Mouse (Mus musculus): ENCODE measurements around the gene Npas3. TPM values are rescaled to one million over a fixed set of nuclear protein-coding genes. Genes with fewer than 3 reads are reported as not detected.

Gene Npas3
- polyA plus RNA-seq, 1 experiment from 2014 or later, result 1.3 TPM

DNA sequence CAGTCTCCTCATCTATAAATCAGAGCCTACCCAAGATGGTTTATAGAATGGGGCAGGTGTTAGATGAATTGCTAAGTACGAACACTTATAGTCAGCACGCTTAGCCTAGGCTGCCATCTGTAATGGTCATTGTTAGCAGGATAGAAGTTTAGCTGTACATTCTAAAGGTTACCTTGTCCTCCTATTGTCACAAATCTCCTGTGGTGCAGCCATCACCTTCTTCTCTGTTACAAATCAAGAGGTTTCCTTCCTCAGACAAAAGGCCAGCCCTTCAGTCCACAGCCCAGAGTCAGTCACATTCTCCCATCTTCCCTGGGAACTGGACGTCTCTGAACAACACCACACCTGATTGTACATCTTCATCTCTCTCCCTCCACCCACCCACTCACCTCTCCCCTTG lies 851.0 kb downstream of the Npas3 start:
- Histone ChIP-seq H3K27me3 (ENCODE audit: control insufficient read depth, insufficient read depth, low read length) (no peaks in the 10 kb centered on the region), H3K9ac (ENCODE audit: low read depth, low read length) (no peak overlapping the region), H3K36me3 (ENCODE audit: control insufficient read depth, insufficient read depth, low read length) (no peaks in the 10 kb centered on the region), H3K27ac (ENCODE audit: low read depth, low read length) (no peak overlapping the region), H3K4me2 (no peak overlapping the region), H3K4me1 (ENCODE audit: control insufficient read depth, insufficient read depth, low read length) (no peaks in the 10 kb centered on the region), H3K4me3 (ENCODE audit: low read depth, low read length) (no peak overlapping the region), H3K9me3 (replicated peaks; ENCODE audit: control insufficient read depth, low read length) (no peaks in the 10 kb centered on the region)
- 89% methylated on average over 3 of the region's 3 CpGs for WGBS (ENCODE audit: insufficient replicate concordance)
- ATAC-seq (replicated peaks; ENCODE audit: insufficient number of reproducible peaks, low FRiP score, low TSS enrichment), result no peak

DNA sequence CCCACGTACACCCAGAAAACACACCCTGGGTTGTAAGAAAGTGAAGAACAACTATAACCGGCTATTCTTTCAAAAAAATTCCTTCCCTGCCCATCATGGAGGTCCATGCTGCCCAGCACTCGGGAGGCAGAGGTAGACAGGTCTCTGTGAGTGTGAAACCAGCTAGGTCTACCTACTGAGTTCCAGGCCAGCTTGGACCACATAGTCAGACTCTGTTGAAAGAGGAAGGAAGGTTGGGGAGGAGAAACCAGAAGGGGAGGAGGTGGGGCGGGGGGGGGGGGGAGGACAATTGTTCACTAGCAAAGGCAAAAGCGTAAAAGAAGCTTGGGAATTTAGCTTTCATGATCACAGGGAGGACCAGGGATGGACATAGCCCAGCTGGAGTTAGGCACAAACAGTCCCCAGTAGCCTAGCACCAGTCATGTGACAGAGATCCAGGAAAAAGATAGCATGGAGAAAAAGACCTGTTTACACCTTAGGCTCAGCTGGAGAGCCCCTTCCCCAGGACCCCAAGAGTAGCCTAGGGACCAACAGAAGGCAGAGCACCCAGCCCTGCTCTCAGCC lies 852.9 kb downstream of the Npas3 start:
- no peak overlapping the region for H3K4me2 ChIP-seq
- H3K36me3 ChIP-seq (ENCODE audit: control insufficient read depth, insufficient read depth, low read length), result no peaks in the 10 kb centered on the region
- H3K9ac ChIP-seq (ENCODE audit: low read depth, low read length), result no peak overlapping the region
- H3K27me3 ChIP-seq (ENCODE audit: control insufficient read depth, insufficient read depth, low read length), result no peaks in the 10 kb centered on the region
- H3K27ac ChIP-seq (ENCODE audit: low read depth, low read length), result no peak overlapping the region
- 69% methylated on average over 4 of the region's 5 CpGs for WGBS (ENCODE audit: insufficient replicate concordance)
- H3K4me1 ChIP-seq (ENCODE audit: control insufficient read depth, insufficient read depth, low read length), result no peaks in the 10 kb centered on the region; the same call in 1 of the 2 replicates
- no peaks in the 10 kb centered on the region for H3K9me3 ChIP-seq (replicated peaks; ENCODE audit: control insufficient read depth, low read length)
- no peak for ATAC-seq (replicated peaks; ENCODE audit: insufficient number of reproducible peaks, low FRiP score, low TSS enrichment)
- H3K4me3 ChIP-seq (ENCODE audit: low read depth, low read length), result no peak overlapping the region

DNA sequence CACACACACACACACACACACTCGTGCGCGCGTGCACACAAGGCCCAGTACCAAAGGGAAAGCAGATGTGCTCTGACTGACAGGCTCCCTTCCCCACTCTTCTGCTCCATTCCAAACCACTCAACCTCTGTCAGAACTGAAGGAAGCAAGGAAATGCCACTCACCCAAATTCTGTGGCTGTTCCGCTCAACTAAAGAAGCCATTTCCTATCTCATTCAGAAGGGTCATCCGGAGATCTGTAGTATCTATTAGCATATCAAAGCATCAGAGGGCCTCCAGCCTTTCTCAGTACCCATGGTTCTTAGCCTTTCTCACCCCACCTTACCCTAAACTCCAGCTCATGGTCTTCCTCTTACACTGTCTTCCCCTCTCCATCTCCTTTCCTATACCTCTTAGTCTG lies 854.0 kb downstream of the Npas3 start:
- 61% methylated on average over 6 of the region's 6 CpGs for WGBS (ENCODE audit: insufficient replicate concordance)
- Histone ChIP-seq H3K36me3 (ENCODE audit: control insufficient read depth, insufficient read depth, low read length) (no peaks in the 10 kb centered on the region), H3K9me3 (replicated peaks; ENCODE audit: control insufficient read depth, low read length) (no peaks in the 10 kb centered on the region), H3K4me2 (no peak overlapping the region), H3K4me3 (ENCODE audit: low read depth, low read length) (no peak overlapping the region), H3K27me3 (ENCODE audit: control insufficient read depth, insufficient read depth, low read length) (no peaks in the 10 kb centered on the region), H3K9ac (ENCODE audit: low read depth, low read length) (no peak overlapping the region), H3K4me1 (ENCODE audit: control insufficient read depth, insufficient read depth, low read length) (no peaks in the 10 kb centered on the region; the same call in 1 of the 2 replicates), H3K27ac (ENCODE audit: low read depth, low read length) (no peak overlapping the region)
- ATAC-seq (replicated peaks; ENCODE audit: insufficient number of reproducible peaks, low FRiP score, low TSS enrichment), result no peak

DNA sequence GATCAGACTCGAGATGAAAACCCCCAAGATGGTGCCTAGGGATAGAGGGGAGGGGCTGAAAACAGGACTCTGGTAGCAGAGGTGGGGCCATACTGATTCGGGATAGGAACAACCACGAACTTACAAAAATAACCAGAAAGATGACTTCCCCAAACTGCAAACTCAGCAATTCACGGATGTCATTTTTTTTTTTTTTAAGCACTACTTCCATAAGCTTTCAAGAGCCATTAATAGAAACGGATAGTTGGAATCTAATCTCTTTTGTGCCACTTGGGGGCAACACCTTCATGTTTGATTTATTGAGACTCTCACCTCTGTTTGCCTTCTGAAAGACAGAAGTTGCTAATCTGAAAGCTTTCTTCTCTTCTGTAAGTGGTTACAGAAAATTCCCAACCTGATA lies 857.1 kb downstream of the Npas3 start:
- H3K4me3 ChIP-seq (ENCODE audit: low read depth, low read length), result no peak overlapping the region
- no peak overlapping the region for H3K4me2 ChIP-seq
- no peaks in the 10 kb centered on the region for H3K9me3 ChIP-seq (replicated peaks; ENCODE audit: control insufficient read depth, low read length)
- 44% methylated on average over 5 of the region's 5 CpGs for WGBS (ENCODE audit: insufficient replicate concordance)
- H3K27me3 ChIP-seq (ENCODE audit: control insufficient read depth, insufficient read depth, low read length), result no peaks in the 10 kb centered on the region
- H3K36me3 ChIP-seq (ENCODE audit: control insufficient read depth, insufficient read depth, low read length), result no peaks in the 10 kb centered on the region
- no peaks in the 10 kb centered on the region; the same call in 1 of the 2 replicates for H3K4me1 ChIP-seq (ENCODE audit: control insufficient read depth, insufficient read depth, low read length)
- H3K9ac ChIP-seq (ENCODE audit: low read depth, low read length), result no peak overlapping the region
- H3K27ac ChIP-seq (ENCODE audit: low read depth, low read length), result no peak overlapping the region
- ATAC-seq (replicated peaks; ENCODE audit: insufficient number of reproducible peaks, low FRiP score, low TSS enrichment), result no peak

DNA sequence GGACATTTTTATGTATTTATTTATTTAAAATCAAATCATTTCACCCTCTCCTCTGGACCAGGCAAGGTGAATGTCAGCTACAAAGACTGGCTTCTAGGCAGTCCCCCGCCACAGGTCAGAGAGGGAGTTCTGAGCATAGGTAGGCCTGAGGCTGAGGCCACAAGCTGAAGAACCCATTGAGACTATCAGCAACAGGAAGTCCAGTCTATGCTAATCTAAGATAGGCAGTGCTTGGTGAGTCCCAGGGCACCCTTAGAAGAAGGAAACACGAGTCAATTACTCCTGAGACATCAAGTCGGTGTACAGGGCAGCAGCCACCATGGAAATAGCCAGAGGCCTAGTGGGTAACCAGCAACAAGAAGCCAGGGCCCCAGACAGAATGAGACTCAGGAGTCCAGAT lies 857.5 kb downstream of the Npas3 start:
- H3K27ac ChIP-seq (ENCODE audit: low read depth, low read length), result no peak overlapping the region
- no peaks in the 10 kb centered on the region; the same call in 1 of the 2 replicates for H3K4me1 ChIP-seq (ENCODE audit: control insufficient read depth, insufficient read depth, low read length)
- no peak for ATAC-seq (replicated peaks; ENCODE audit: insufficient number of reproducible peaks, low FRiP score, low TSS enrichment)
- no peak overlapping the region for H3K4me3 ChIP-seq (ENCODE audit: low read depth, low read length)
- H3K9me3 ChIP-seq (replicated peaks; ENCODE audit: control insufficient read depth, low read length), result no peaks in the 10 kb centered on the region
- H3K27me3 ChIP-seq (ENCODE audit: control insufficient read depth, insufficient read depth, low read length), result no peaks in the 10 kb centered on the region
- 61% methylated on average over 3 of the region's 3 CpGs for WGBS (ENCODE audit: insufficient replicate concordance)
- H3K4me2 ChIP-seq, result no peak overlapping the region
- H3K9ac ChIP-seq (ENCODE audit: low read depth, low read length), result no peak overlapping the region
- H3K36me3 ChIP-seq (ENCODE audit: control insufficient read depth, insufficient read depth, low read length), result no peaks in the 10 kb centered on the region

DNA sequence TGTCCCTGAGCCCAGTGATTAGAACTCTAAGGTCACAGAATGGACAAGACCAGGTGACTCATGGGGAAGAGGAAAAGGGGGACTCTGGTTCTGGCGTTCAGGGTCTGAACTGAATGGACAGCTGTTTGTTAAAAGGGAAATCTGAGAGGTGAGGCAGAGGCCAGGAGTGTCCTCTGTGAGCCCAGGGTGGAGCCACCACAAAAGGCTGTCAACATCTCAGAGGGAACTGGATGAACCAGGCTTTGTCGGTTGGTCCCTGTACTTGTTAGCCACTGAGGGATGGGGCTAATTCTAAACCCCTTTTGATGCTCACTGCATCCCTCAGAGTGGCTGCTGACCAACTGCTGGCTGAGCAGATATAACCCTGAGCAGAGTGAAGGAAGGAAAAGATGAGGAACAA lies 861.9 kb downstream of the Npas3 start:
- Histone ChIP-seq H3K9ac (ENCODE audit: low read depth, low read length) (no peak overlapping the region), H3K27ac (ENCODE audit: low read depth, low read length) (no peak overlapping the region), H3K27me3 (ENCODE audit: control insufficient read depth, insufficient read depth, low read length) (no peaks in the 10 kb centered on the region), H3K4me1 (ENCODE audit: control insufficient read depth, insufficient read depth, low read length) (no peaks in the 10 kb centered on the region; the same call in 1 of the 2 replicates), H3K9me3 (replicated peaks; ENCODE audit: control insufficient read depth, low read length) (no peaks in the 10 kb centered on the region), H3K36me3 (ENCODE audit: control insufficient read depth, insufficient read depth, low read length) (no peaks in the 10 kb centered on the region), H3K4me2 (no peak overlapping the region), H3K4me3 (ENCODE audit: low read depth, low read length) (no peak overlapping the region)
- 29% methylated on average over 2 of the region's 2 CpGs for WGBS (ENCODE audit: insufficient replicate concordance)
- ATAC-seq (replicated peaks; ENCODE audit: insufficient number of reproducible peaks, low FRiP score, low TSS enrichment), result no peak

DNA sequence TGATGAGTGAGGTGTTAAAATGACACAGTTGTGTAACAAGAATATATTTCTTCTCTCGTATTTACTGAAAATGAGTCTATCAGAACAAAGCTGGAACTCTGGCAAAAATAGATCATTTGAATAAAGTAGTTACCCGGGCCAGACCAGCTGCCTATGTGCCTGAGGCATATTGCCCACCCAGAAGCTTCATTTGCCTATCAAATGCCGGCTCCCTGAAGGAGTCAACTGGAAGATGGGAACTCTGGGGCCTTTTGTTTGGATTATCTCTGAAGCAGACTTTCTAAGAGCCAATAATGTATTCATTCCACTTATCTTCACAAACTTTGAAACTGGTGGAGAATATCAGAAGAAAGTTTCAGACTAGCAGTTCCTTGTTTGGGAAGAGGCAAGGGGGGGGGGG lies 862.5 kb downstream of the Npas3 start:
- Histone ChIP-seq H3K9me3 (replicated peaks; ENCODE audit: control insufficient read depth, low read length) (no peaks in the 10 kb centered on the region), H3K27ac (ENCODE audit: low read depth, low read length) (no peak overlapping the region), H3K4me1 (ENCODE audit: control insufficient read depth, insufficient read depth, low read length) (no peaks in the 10 kb centered on the region; the same call in 1 of the 2 replicates), H3K9ac (ENCODE audit: low read depth, low read length) (no peak overlapping the region), H3K4me3 (ENCODE audit: low read depth, low read length) (no peak overlapping the region), H3K4me2 (no peak overlapping the region), H3K36me3 (ENCODE audit: control insufficient read depth, insufficient read depth, low read length) (no peaks in the 10 kb centered on the region), H3K27me3 (ENCODE audit: control insufficient read depth, insufficient read depth, low read length) (no peaks in the 10 kb centered on the region)
- ATAC-seq (replicated peaks; ENCODE audit: insufficient number of reproducible peaks, low FRiP score, low TSS enrichment), result no peak
- 47% methylated on average over 3 of the region's 3 CpGs for WGBS (ENCODE audit: insufficient replicate concordance)

DNA sequence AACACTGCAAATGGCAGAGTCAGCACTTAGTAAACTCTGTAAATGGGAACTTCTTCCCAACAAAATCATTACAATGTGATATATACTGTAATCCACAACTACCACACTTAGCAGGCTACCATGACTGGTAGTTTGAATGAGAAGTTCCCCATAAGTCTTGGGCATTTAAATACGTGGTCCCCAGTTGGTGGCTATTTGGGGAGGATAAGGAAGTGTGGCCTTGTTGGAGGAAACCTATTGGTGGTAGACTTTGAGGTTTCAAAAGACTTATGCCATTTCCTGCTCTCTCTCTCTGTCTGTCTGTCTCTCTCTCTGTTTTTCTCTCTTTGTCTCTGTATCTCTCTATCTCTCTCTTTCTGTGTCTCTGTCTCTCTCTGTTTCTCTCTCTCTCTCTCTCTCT lies 871.9 kb downstream of the Npas3 start:
- WGBS (ENCODE audit: insufficient replicate concordance), result 61% methylated on average over 1 of the region's 1 CpGs
- Histone ChIP-seq H3K27ac (ENCODE audit: low read depth, low read length) (no peak overlapping the region), H3K9me3 (replicated peaks; ENCODE audit: control insufficient read depth, low read length) (no peaks in the 10 kb centered on the region), H3K4me1 (ENCODE audit: control insufficient read depth, insufficient read depth, low read length) (no peaks in the 10 kb centered on the region), H3K9ac (ENCODE audit: low read depth, low read length) (no peak overlapping the region), H3K36me3 (ENCODE audit: control insufficient read depth, insufficient read depth, low read length) (no peaks in the 10 kb centered on the region), H3K4me2 (no peak overlapping the region), H3K4me3 (ENCODE audit: low read depth, low read length) (no peak overlapping the region), H3K27me3 (ENCODE audit: control insufficient read depth, insufficient read depth, low read length) (no peaks in the 10 kb centered on the region)
- no peak for ATAC-seq (replicated peaks; ENCODE audit: insufficient number of reproducible peaks, low FRiP score, low TSS enrichment)

DNA sequence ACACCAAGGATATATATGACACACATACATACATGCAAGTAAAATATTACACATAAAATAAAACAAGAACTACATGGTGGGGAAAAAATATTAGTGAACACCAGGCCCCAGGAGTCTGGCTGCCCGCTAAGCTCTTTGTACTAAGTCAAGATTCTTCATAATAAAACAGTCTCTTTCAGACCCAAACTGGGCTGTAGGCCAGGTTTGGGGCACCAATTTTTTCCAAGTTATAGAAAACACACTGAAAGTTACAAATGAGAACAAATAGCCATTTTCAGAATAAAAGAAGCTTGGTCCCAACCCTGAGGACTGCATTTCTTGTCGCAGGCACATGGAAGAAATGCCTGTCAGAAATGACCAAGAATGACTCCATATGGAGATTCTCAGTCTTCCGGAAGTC lies 872.8 kb downstream of the Npas3 start:
- no peaks in the 10 kb centered on the region for H3K27me3 ChIP-seq (ENCODE audit: control insufficient read depth, insufficient read depth, low read length)
- H3K4me3 ChIP-seq (ENCODE audit: low read depth, low read length), result no peak overlapping the region
- WGBS (ENCODE audit: insufficient replicate concordance), result 81% methylated on average over 3 of the region's 3 CpGs
- no peaks in the 10 kb centered on the region for H3K36me3 ChIP-seq (ENCODE audit: control insufficient read depth, insufficient read depth, low read length)
- no peaks in the 10 kb centered on the region for H3K9me3 ChIP-seq (replicated peaks; ENCODE audit: control insufficient read depth, low read length)
- no peak overlapping the region for H3K27ac ChIP-seq (ENCODE audit: low read depth, low read length)
- H3K4me1 ChIP-seq (ENCODE audit: control insufficient read depth, insufficient read depth, low read length), result no peaks in the 10 kb centered on the region
- no peak overlapping the region for H3K4me2 ChIP-seq
- no peak overlapping the region for H3K9ac ChIP-seq (ENCODE audit: low read depth, low read length)
- no peak for ATAC-seq (replicated peaks; ENCODE audit: insufficient number of reproducible peaks, low FRiP score, low TSS enrichment)
